Mouse (Mus musculus) spleen, adult 2 months (tissue): ENCODE results near the gene Rpl13. TPM values are rescaled to one million over a fixed set of nuclear protein-coding genes. Genes with fewer than 3 reads are reported as not detected.

Source experiments
- DNase-seq, 2 experiments: peaks; one replicate each; pipeline versions ENCODE4 v3.0.0 to v3.0.0-alpha.2; 2012 to 2021; ENCODE audit warnings: low spot score in 2 of 2, low read depth in 1 of 2
- H3K27ac ChIP-seq: fragments of 200-500 bp; 2 replicates; pipeline ENCODE4 v1.5.1; 2012; ENCODE audit warnings: low read length, inconsistent platforms; ENCODE audit not compliant: insufficient read depth
- H3K27me3 ChIP-seq: fragments of 200-500 bp; 2 replicates; pipeline ENCODE4 v1.6.1; 2012; ENCODE audit warnings: mild to moderate bottlenecking, moderate library complexity, low read length, inconsistent platforms; ENCODE audit not compliant: control insufficient read depth, insufficient read depth
- H3K36me3 ChIP-seq: fragments of 200-500 bp; 2 replicates; pipeline ENCODE4 v1.6.1; 2012; ENCODE audit warnings: mild to moderate bottlenecking, low read length, inconsistent platforms; ENCODE audit not compliant: control insufficient read depth, insufficient read depth
- H3K4me1 ChIP-seq: fragments of 200-500 bp; 2 replicates; pipeline ENCODE4 v1.6.1; 2011; ENCODE audit warnings: inconsistent platforms; ENCODE audit not compliant: control insufficient read depth, insufficient read depth, insufficient read length
- H3K4me3 ChIP-seq: fragments of 200-500 bp; 2 replicates; pipeline ENCODE4 v1.5.1; 2011; ENCODE audit warnings: mild to moderate bottlenecking, inconsistent platforms; ENCODE audit not compliant: insufficient read depth, insufficient read length; ENCODE audit errors: extremely low read depth
- CTCF ChIP-seq: fragments of 200-500 bp; IDR thresholded peaks from 2 replicates; pipeline ENCODE4 v1.5.1; 2011; ENCODE audit warnings: mild to moderate bottlenecking, inconsistent platforms; ENCODE audit not compliant: insufficient read depth, insufficient read length, insufficient replicate concordance; ENCODE audit errors: extremely low read depth
- POLR2A ChIP-seq: fragments of 200-500 bp; IDR thresholded peaks from 2 replicates; pipeline ENCODE4 v1.6.1; 2011; ENCODE audit warnings: low read depth, low read length, inconsistent platforms
- WGBS: fragments of 180-500 bp; shearing (Covaris S2); methylation state at CpG from one replicate; pipeline ENCODE4 v1.1.7; 2018; 5-methylcytosine and 5-hydroxymethylcytosine counted together
- polyA plus RNA-seq: library from polyadenylated mRNA; depleted of rRNA; stranded (reverse); fragments of >200 nt; gene quantifications from 2 replicates; pipeline ENCODE4 v1.2.3, GENCODE M21; 2012; rRNA removed

Rpl13 gene
- polyA plus RNA-seq: 2,207 and 4,905 TPM in 2 replicates

DNA sequence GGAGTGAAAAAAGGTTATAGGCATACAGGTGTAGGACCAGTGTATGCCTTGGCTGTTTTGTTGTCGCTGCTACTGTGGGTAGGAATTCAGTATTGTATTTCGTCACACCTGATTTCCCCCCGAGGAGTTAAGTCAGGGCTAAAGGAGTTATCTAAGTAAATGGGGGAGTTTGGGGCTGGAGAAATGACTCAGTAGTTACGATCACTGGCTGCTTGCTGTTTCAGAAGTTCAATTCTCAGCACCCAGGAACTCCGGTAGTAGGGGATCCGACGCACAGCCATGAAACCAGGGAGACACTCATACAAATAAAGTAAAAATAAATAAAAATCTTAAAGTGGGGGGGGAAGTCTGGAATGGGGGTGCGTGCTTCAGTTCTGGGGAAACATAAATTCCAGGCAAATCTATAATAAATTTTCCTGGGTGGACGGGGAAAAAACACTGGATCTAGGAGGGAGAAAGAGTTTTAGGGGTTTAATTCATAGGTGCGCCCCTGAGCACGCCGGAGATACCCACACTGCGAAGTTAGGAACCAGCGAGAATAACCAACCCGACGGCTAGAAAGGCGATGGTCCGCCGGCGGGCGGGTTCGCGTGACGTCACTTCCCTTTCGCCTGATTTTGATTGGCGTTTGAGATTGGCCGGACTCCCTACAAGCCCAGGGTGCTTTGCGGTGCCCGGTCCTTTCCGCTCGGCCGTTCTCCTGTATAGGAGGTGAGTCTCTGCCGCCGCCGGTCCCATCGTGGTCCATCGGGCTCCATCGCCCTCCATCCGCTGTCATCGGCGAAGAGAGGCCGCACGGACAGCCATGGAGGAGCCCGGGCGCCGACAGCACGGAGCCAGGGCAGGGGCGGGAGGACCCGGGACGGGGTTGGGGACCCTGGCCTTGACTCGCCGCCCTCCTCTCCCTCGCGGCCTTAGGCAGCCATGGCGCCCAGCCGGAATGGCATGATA lies at the start of gene Rpl13:
Gene Rpl13 (plus strand): TSS at position 616 of the 951 bp plus-strand sequence.
- peak; percentile 91 for TF ChIP-seq POLR2A
- no peak for TF ChIP-seq CTCF
- no peaks in the 10 kb centered on the region for H3K27me3 ChIP-seq
- DNase-seq: peak; percentile 85 to 95
- peak within 1 kb of the TSS; percentile 80 for H3K4me3 ChIP-seq
- H3K4me1 ChIP-seq: peaks cover 3% of the 10 kb centered on the region; the same call in 1 of the 2 replicates
- 1% methylated on average over 56 of the region's 56 CpGs for WGBS
- peak within 1 kb of the TSS; percentile 74 for H3K27ac ChIP-seq
- H3K36me3 ChIP-seq: peaks cover 22% of the 10 kb centered on the region

- Histone ChIP-seq H3K4me3 (no peak within 1 kb of the TSS), H3K27me3 (no peaks in the 10 kb centered on the region), H3K27ac (no peak within 1 kb of the TSS), H3K36me3 (no peaks in the 10 kb centered on the region), H3K4me1 (peaks cover 11% of the 10 kb centered on the region; the same call in 1 of the 2 replicates)
- TF ChIP-seq POLR2A (no peak), CTCF (no peak)
- DNase-seq: no peak
- 89% methylated on average over 7 of the region's 7 CpGs for WGBS
Observed at GRCm38 (mm10) chr8:123062721-123063120, 39.4 kb upstream of the Rpl13 start, which contains the start of gene Spg7. Spg7 (plus strand) TSS chr8:123062942.

DNA sequence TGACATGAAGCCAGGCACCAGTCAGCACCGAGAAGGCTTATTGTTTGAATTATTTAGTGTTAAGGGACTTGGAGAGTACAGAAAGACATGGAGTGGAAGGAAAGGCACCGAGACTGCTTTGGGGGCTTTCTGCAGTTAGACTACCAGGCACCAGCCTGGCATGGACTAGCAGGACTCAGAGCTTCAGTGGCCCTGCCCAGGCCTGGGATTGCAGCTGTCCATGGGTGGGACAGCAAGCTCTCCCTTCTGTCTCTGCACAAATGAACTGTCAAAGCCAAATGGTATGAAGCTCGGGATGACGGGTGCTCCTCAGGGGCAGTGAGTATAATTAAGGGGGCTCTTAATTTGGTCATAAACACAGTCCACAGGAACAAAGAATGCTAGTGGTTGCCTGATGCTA lies 38.1 kb upstream of the Rpl13 start:
- Histone ChIP-seq H3K27me3 (no peaks in the 10 kb centered on the region), H3K4me1 (peaks cover 11% of the 10 kb centered on the region; the same call in 1 of the 2 replicates), H3K36me3 (no peaks in the 10 kb centered on the region), H3K27ac (peak overlapping the region; percentile 95), H3K4me3 (no peak overlapping the region)
- WGBS: 90% methylated on average over 4 of the region's 4 CpGs
- DNase-seq: no peak
- TF ChIP-seq POLR2A: no peak
- no peak for TF ChIP-seq CTCF

- H3K36me3 ChIP-seq: no peaks in the 10 kb centered on the region
- TF ChIP-seq CTCF (no peak), POLR2A (0 out of 2 replicates have a peak, but pooled peaks have one; percentile 6)
- H3K27ac ChIP-seq: peak overlapping the region; percentile 95
- H3K4me3 ChIP-seq: peak overlapping the region; percentile 58
- WGBS: under 1% methylated on average over 14 of the region's 14 CpGs
- no peaks in the 10 kb centered on the region for H3K27me3 ChIP-seq
- peak; percentile 44 to 56 for DNase-seq
- peaks cover 11% of the 10 kb centered on the region; the same call in 1 of the 2 replicates for H3K4me1 ChIP-seq
Observed at GRCm38 (mm10) chr8:123064809-123065213, 37.3 kb upstream of the Rpl13 start.

- peak; percentile 92 to 95 for DNase-seq
- Histone ChIP-seq H3K27me3 (no peaks in the 10 kb centered on the region), H3K36me3 (0 out of 2 replicates have a peak, but pooled peaks cover 1% of the 10 kb centered on the region), H3K4me3 (peak overlapping the region; percentile 88), H3K27ac (peak overlapping the region; percentile 95), H3K4me1 (peaks cover 11% of the 10 kb centered on the region; the same call in 1 of the 2 replicates)
- TF ChIP-seq CTCF: peak; percentile 26; the same call in 1 of the 2 replicates
- peak; percentile 90 for TF ChIP-seq POLR2A
- under 1% methylated on average over 66 of the region's 84 CpGs for WGBS
Observed at GRCm38 (mm10) chr8:123065214-123066100, 36.7 kb upstream of the Rpl13 start.

DNA sequence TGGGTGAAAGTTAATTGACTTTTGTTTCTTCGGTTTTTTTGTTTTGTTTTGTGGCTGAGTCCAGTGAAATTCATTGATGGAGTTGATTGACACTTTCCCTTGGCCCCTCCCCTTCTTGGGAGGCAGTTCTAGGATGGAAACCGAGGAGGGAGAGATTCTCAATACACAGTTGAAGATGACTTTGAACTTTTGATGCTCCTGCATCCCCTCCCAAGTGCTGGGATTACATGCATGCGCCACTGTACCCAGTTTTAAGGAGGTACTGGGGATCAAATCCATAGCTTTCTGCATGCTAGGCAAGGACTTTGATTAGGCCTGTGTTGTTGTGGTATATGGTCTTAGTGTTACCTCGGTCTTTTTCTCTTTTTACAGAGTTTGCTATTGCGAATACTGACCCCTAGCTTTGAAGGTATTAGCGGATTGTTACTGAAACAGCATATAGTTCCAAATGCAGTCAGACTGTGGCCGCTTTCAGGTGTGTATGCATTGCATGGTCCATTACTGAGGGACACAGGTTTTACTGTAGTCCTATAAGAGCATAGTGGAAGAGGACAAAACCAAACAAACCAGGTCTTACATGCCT lies 36.0 kb upstream of the Rpl13 start:
- TF ChIP-seq CTCF (no peak), POLR2A (no peak)
- peak overlapping the region; percentile 88 for H3K4me3 ChIP-seq
- no peak for DNase-seq
- 0 out of 2 replicates have a peak, but pooled peaks cover 2% of the 10 kb centered on the region for H3K36me3 ChIP-seq
- WGBS: 23% methylated on average over 7 of the region's 7 CpGs
- H3K4me1 ChIP-seq: peaks cover 11% of the 10 kb centered on the region; the same call in 1 of the 2 replicates
- H3K27me3 ChIP-seq: no peaks in the 10 kb centered on the region
- H3K27ac ChIP-seq: peak overlapping the region; percentile 90
